Mouse (Mus musculus) heart, embryonic 14.5 days (tissue): ENCODE results near the gene Tmem88b. TPM values are rescaled to one million over a fixed set of nuclear protein-coding genes. Genes with fewer than 3 reads are reported as not detected.
"Not testable (repeated sequence)": the region's sequence is repeated elsewhere in the genome, so short reads cannot be mapped to it uniquely, and the experiment has no call there.

Source experiments
- ATAC-seq: fragments of 200-750 bp; cut with Nextera tagmentation; 2 replicates; pipeline ENCODE4 v1.8.0; 2017; ENCODE audit warnings: low read depth, moderate TSS enrichment; ENCODE audit not compliant: insufficient number of reproducible peaks, insufficient read depth, low FRiP score
- H3K27ac ChIP-seq, 2 experiments: fragments of 200-500 bp in 1 of 2; fragments of 300-500 bp in 1 of 2; sonication (generic) in 1 of 2; replicated peaks in 1 of 2; 2 replicates each; pipeline ENCODE4 v1.5.1; 2012 to 2014; ENCODE audit warnings: low read depth in 2 of 2, low read length in 2 of 2, control low read depth in 1 of 2, mild to moderate bottlenecking in 1 of 2, mixed read lengths in 1 of 2; ENCODE audit not compliant: control insufficient read depth in 1 of 2, insufficient read depth in 1 of 2
- H3K27me3 ChIP-seq: fragments of 300-500 bp; sonication (generic); 2 replicates; pipeline ENCODE4 v1.6.1; 2014; ENCODE audit warnings: mild to moderate bottlenecking, low read length, control low read depth; ENCODE audit not compliant: control insufficient read depth, insufficient read depth
- H3K36me3 ChIP-seq: fragments of 300-500 bp; sonication (generic); 2 replicates; pipeline ENCODE4 v1.6.1; 2014; ENCODE audit warnings: mild to moderate bottlenecking, control low read depth, low read length, mixed read lengths; ENCODE audit not compliant: control insufficient read depth, insufficient read depth
- H3K4me1 ChIP-seq, 2 experiments: fragments of 200-500 bp in 1 of 2; fragments of 300-500 bp in 1 of 2; sonication (generic) in 1 of 2; 2 replicates each; pipeline ENCODE4 v1.6.1; 2012 to 2014; ENCODE audit warnings: low read length in 2 of 2, control low read depth in 1 of 2, mixed read lengths in 1 of 2; ENCODE audit not compliant: control insufficient read depth in 2 of 2, insufficient read depth in 2 of 2
- H3K4me2 ChIP-seq: fragments of 300-500 bp; sonication (generic); 2 replicates; pipeline ENCODE4 v1.6.1; 2014; ENCODE audit warnings: mild to moderate bottlenecking, low read length
- H3K4me3 ChIP-seq, 2 experiments: fragments of 200-500 bp in 1 of 2; fragments of 300-500 bp in 1 of 2; sonication (generic) in 1 of 2; 2 replicates each; pipeline ENCODE4 v1.5.1; 2012 to 2014; ENCODE audit warnings: low read length in 2 of 2, mild to moderate bottlenecking in 2 of 2, control low read depth in 1 of 2, low read depth in 1 of 2, moderate library complexity in 1 of 2; ENCODE audit not compliant: control insufficient read depth in 1 of 2, insufficient read depth in 1 of 2
- H3K9ac ChIP-seq: fragments of 300-500 bp; sonication (generic); 2 replicates; pipeline ENCODE4 v1.6.1; 2014; ENCODE audit warnings: mild to moderate bottlenecking, low read length
- H3K9me3 ChIP-seq: fragments of 300-500 bp; sonication (generic); 2 replicates; pipeline ENCODE4 v1.6.1; 2016; ENCODE audit warnings: low read length, control low read depth; ENCODE audit not compliant: control insufficient read depth
- WGBS: fragments of 180-500 bp; shearing (Covaris S2); extraction: QIAGEN DNeasy Blood & Tissue Kit; methylation state at CpG from one replicate; pipeline ENCODE4 v1.1.7; 2014; 5-methylcytosine and 5-hydroxymethylcytosine counted together
- polyA plus RNA-seq: library from polyadenylated mRNA; unstranded; fragments of >200 nt; fragmentation: Nextera tagmentation; extraction: Ambion mirVana; gene quantifications from 2 replicates; pipeline ENCODE4 v1.2.1, GENCODE M21; 2014

The Tmem88b gene
- polyA plus RNA-seq, 1 experiment from 2014 or later, result 2.5 TPM

GRCm38 (mm10) chr4:155740681-155741080 lies 45.0 kb downstream of the Tmem88b start:
- H3K36me3 ChIP-seq, result peaks cover 68% of the 10 kb centered on the region
- H3K4me2 ChIP-seq, H3K4me3 ChIP-seq, H3K4me1 ChIP-seq, H3K9me3 ChIP-seq, H3K9ac ChIP-seq, H3K27me3 ChIP-seq, ATAC-seq, H3K27ac ChIP-seq: not testable (repeated sequence)
- WGBS, result 83% methylated on average over 10 of the region's 10 CpGs

GRCm38 (mm10) chr4:155739741-155740636 lies 45.7 kb downstream of the Tmem88b start:
- H3K4me1 ChIP-seq, result peaks cover 4 to 7% of the 10 kb centered on the region in 2 experiments; a peak in 3 of 4 replicates
- ATAC-seq, result no peak
- no peaks in the 10 kb centered on the region for H3K27me3 ChIP-seq
- WGBS, result 79% methylated on average over 37 of the region's 37 CpGs
- no peak overlapping the region for H3K4me3 ChIP-seq
- H3K36me3 ChIP-seq, result peaks cover 61% of the 10 kb centered on the region
- H3K4me2 ChIP-seq, result no peak overlapping the region
- no peak overlapping the region for H3K9ac ChIP-seq
- H3K9me3 ChIP-seq, result no peaks in the 10 kb centered on the region
- H3K27ac ChIP-seq, result no peak overlapping the region

DNA sequence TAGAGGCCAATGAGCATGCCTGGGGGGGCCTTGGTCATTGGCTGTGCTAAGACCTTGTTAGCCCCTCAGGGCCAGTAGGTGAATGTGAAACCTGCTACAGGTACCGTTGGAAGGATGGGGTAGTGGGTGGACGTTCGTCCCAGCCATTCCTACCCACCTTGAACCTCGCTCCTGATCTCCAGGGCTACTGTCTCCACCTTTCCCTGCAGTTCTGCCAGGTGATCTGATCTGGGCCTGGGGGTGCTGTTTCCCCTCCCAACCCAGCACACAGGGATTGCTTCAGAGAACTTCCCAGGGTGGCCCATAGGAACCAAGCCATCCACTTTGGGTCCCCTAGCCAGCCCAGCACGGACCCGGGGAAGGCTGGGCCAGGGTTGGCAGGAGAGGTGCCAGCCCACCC lies 46.5 kb downstream of the Tmem88b start:
- Histone ChIP-seq H3K36me3 (peaks cover 53% of the 10 kb centered on the region), H3K4me2 (no peak overlapping the region), H3K27ac (no peak overlapping the region), H3K9ac (no peak overlapping the region), H3K4me1 (peaks cover 4 to 7% of the 10 kb centered on the region in 2 experiments; a peak in 3 of 4 replicates), H3K27me3 (no peaks in the 10 kb centered on the region), H3K4me3 (no peak overlapping the region), H3K9me3 (no peaks in the 10 kb centered on the region)
- WGBS, result 80% methylated on average over 6 of the region's 6 CpGs
- ATAC-seq, result no peak

DNA sequence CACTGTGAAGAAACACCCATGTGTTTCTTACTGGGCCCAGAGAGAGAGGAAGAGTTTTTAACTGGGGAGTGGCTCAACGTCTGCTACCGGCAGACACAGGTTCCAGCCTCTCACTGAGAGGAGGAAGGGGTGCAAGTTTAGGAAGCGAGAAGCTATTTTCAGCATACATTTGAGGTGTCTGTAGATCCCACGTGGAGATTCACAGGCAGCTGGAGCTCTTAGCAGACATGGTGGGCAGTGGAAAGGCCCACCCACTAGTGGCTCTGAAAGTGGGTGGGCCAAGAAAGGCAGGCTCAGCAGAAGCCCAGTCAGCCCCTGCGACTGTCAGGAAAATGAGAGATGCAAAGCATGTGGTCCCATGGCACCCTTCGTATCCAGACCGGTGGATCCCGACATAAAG lies 47.4 kb downstream of the Tmem88b start:
- WGBS, result 48% methylated on average over 8 of the region's 8 CpGs
- Histone ChIP-seq H3K4me1 (peaks cover 4 to 7% of the 10 kb centered on the region in 2 experiments; a peak in 3 of 4 replicates), H3K36me3 (peaks cover 45% of the 10 kb centered on the region), H3K4me3 (no peak overlapping the region), H3K9ac (no peak overlapping the region), H3K9me3 (no peaks in the 10 kb centered on the region), H3K4me2 (no peak overlapping the region), H3K27me3 (no peaks in the 10 kb centered on the region), H3K27ac (no peak overlapping the region)
- no peak for ATAC-seq

DNA sequence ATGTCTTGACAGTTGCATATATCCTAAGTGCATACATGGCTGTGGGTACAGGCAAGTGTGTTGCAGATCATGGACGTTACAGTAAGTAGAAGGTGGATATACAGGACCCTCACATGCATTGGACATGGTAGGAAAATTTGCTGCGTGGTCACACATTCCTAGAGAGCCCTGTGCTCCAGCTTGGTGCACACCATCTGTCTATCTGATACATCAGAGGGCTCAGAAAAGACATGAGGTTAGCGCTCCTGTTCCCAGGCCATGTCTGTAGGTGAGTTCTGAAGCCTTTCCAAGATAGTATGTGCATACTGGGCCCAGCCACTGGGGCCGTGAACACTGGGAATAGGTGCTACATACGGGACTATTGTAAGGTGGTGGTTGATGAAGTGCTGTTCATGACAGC lies 49.3 kb downstream of the Tmem88b start:
- H3K36me3 ChIP-seq, result peaks cover 41% of the 10 kb centered on the region
- 88% methylated on average over 5 of the region's 5 CpGs for WGBS

DNA sequence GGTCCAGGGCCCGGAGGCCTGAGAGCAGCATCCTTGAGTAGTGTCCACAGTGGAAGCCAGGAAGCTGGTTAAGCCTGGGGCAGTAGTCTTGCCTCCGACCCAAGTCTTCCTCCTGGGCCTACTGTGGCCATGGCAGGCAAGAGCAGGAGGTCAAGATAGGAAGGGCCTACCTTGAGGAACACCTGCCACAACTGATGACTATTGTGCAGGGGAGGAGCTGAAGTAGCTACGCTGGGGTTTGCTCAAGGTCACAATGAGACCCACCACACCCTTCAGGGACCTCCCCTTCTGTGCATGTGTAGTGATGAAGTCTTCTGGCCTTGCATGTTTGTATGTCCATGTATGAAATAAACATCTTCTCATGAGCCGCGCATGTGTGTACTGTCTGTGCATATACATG lies 49.9 kb downstream of the Tmem88b start:
- WGBS, result 72% methylated on average over 5 of the region's 5 CpGs
- H3K9me3 ChIP-seq, result no peaks in the 10 kb centered on the region
- H3K4me2 ChIP-seq, result peak overlapping the region; percentile 93
- no peak for ATAC-seq
- H3K4me1 ChIP-seq, result peaks cover 4 to 7% of the 10 kb centered on the region in 2 experiments; a peak in 3 of 4 replicates
- 0 out of 4 replicates have a peak overlapping the region, but pooled peaks of 1 of the 2 experiments have one; percentile 76 for H3K27ac ChIP-seq
- H3K4me3 ChIP-seq, result peak overlapping the region; percentile 70 to 83
- H3K36me3 ChIP-seq, result peaks cover 40% of the 10 kb centered on the region
- no peaks in the 10 kb centered on the region for H3K27me3 ChIP-seq
- H3K9ac ChIP-seq, result peak overlapping the region; percentile 85

More for the DNA sequence above, 49.3 kb downstream of the Tmem88b start:
- Histone ChIP-seq H3K4me3 (no peak overlapping the region), H3K4me2 (no peak overlapping the region), H3K27me3 (no peaks in the 10 kb centered on the region), H3K9me3 (no peaks in the 10 kb centered on the region), H3K9ac (no peak overlapping the region), H3K4me1 (peaks cover 4 to 7% of the 10 kb centered on the region in 2 experiments; a peak in 3 of 4 replicates), H3K27ac (no peak overlapping the region)
- no peak for ATAC-seq

DNA sequence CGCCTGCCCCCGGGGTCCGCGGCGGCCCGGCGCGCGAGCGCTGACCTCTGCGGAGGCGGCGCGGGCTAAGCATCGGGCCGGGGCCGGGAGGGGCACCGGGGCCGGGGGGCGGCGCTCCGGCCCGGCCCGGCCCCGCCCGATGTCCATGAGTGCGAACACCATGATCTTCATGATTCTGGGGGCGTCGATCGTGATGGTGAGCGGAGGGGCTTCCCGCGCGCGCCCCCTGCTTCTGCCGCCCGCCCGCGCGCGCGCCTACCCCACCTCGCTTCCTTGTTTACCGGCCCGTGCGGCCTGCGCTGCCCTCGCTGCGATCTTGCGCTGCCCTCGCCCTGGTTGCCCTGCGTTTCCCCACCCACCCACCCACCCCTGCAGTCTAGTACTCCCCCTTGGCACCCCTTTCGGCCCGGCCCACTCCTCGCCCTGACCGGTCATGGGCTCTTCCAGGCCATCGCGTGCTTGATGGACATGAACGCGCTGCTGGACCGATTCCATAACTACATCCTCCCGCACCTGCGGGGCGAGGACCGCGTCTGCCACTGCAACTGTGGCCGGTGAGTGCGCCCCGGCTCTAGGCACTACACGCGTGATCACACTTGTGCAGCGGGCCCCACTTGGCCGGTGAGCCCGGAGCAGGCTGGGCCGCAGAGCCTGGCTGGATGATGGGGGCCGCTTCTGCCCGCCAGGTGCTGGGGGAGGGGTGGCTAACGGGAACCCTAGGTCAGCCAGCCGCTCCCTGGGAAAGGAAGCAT lies 50.5 kb downstream of the Tmem88b start:
- peak; percentile 70 for ATAC-seq
- peak overlapping the region; percentile 70 to 83 for H3K4me3 ChIP-seq
- H3K9ac ChIP-seq, result peak overlapping the region; percentile 85
- peaks cover 37% of the 10 kb centered on the region for H3K36me3 ChIP-seq
- H3K9me3 ChIP-seq, result no peaks in the 10 kb centered on the region
- H3K4me2 ChIP-seq, result peak overlapping the region; percentile 93
- no peaks in the 10 kb centered on the region for H3K27me3 ChIP-seq
- H3K4me1 ChIP-seq, result peaks cover 4 to 7% of the 10 kb centered on the region in 2 experiments; a peak in 3 of 4 replicates
- WGBS, result under 1% methylated on average over 70 of the region's 79 CpGs
- H3K27ac ChIP-seq, result peak overlapping the region; percentile 20 to 76; a peak in 2 of 4 replicates
